Mouse (Mus musculus): ENCODE results near the gene Prr22. TPM values are rescaled to one million over a fixed set of nuclear protein-coding genes. Genes with fewer than 3 reads are reported as not detected.

Gene Prr22
- polyA plus RNA-seq, 1 experiment from 2014 or later, result 1.8 TPM

GRCm38 (mm10) chr17:56819032-56819545 lies 49.0 kb downstream of the Prr22 start:
- Histone ChIP-seq H3K9me3 (ENCODE audit: low read length) (no peaks in the 10 kb centered on the region), H3K4me2 (replicated peaks; ENCODE audit: low read depth, low read length) (no peak overlapping the region), H3K36me3 (ENCODE audit: insufficient read depth, low read length) (no peaks in the 10 kb centered on the region), H3K4me3 (ENCODE audit: low read length) (no peak overlapping the region), H3K4me1 (ENCODE audit: insufficient read depth, low read length) (no peaks in the 10 kb centered on the region; the same call in 1 of the 2 replicates), H3K9ac (replicated peaks; ENCODE audit: low read length) (no peak overlapping the region), H3K27ac (ENCODE audit: low read length) (no peak overlapping the region), H3K27me3 (ENCODE audit: insufficient read depth, low read length) (no peaks in the 10 kb centered on the region)
- 78% methylated on average over 6 of the region's 6 CpGs for WGBS
- no peak for ATAC-seq (ENCODE audit: low FRiP score, low TSS enrichment)

- WGBS, result 73% methylated on average over 8 of the region's 8 CpGs
- H3K9ac ChIP-seq (replicated peaks; ENCODE audit: low read length), result no peak overlapping the region
- H3K27me3 ChIP-seq (ENCODE audit: insufficient read depth, low read length), result no peaks in the 10 kb centered on the region
- H3K4me3 ChIP-seq (ENCODE audit: low read length), result no peak overlapping the region
- ATAC-seq (ENCODE audit: low FRiP score, low TSS enrichment), result no peak
- H3K4me1 ChIP-seq (ENCODE audit: insufficient read depth, low read length), result no peaks in the 10 kb centered on the region
- no peak overlapping the region for H3K27ac ChIP-seq (ENCODE audit: low read length)
- H3K36me3 ChIP-seq (ENCODE audit: insufficient read depth, low read length), result no peaks in the 10 kb centered on the region
- no peak overlapping the region for H3K4me2 ChIP-seq (replicated peaks; ENCODE audit: low read depth, low read length)
- H3K9me3 ChIP-seq (ENCODE audit: low read length), result no peaks in the 10 kb centered on the region
Measured at GRCm38 (mm10) chr17:56819694-56820111, 49.7 kb downstream of the Prr22 start.

Other genes starting within 250 kb of the Prr22 start
- gene Gm20219, start 215.9 kb upstream of the Prr22 start, polyA plus RNA-seq (2015; fragmentation: Nextera tagmentation; extraction: Ambion mirVana), result 1.8 and 2.4 TPM in 2 replicates
- 80.2 and 86.0 TPM in 2 replicates for gene Safb2, start 185.7 kb upstream of the Prr22 start, polyA plus RNA-seq (2015; fragmentation: Nextera tagmentation; extraction: Ambion mirVana)
- gene Safb, start 185.4 kb upstream of the Prr22 start, polyA plus RNA-seq (2015; fragmentation: Nextera tagmentation; extraction: Ambion mirVana), result 123 and 133 TPM in 2 replicates
- gene 2410015M20Rik, start 160.5 kb upstream of the Prr22 start, polyA plus RNA-seq (2015; fragmentation: Nextera tagmentation; extraction: Ambion mirVana), result 242 and 284 TPM in 2 replicates
- gene Rpl36, start 156.8 kb upstream of the Prr22 start, polyA plus RNA-seq (2015; fragmentation: Nextera tagmentation; extraction: Ambion mirVana), result 1,616 and 1,628 TPM in 2 replicates
- 66.1 and 66.4 TPM in 2 replicates for gene Lonp1, start 143.4 kb upstream of the Prr22 start, polyA plus RNA-seq (2015; fragmentation: Nextera tagmentation; extraction: Ambion mirVana)
- gene Catsperd, start 142.1 kb upstream of the Prr22 start, polyA plus RNA-seq (2015; fragmentation: Nextera tagmentation; extraction: Ambion mirVana), result 1.1 and 1.3 TPM in 2 replicates
- gene Ranbp3, start 97.0 kb upstream of the Prr22 start, polyA plus RNA-seq (2015; fragmentation: Nextera tagmentation; extraction: Ambion mirVana), result 106 and 107 TPM in 2 replicates
- 479 and 501 TPM in 2 replicates for gene Ndufa11, start 52.5 kb upstream of the Prr22 start, polyA plus RNA-seq (2015; fragmentation: Nextera tagmentation; extraction: Ambion mirVana)
- gene Vmac, start 52.2 kb upstream of the Prr22 start, polyA plus RNA-seq (2015; fragmentation: Nextera tagmentation; extraction: Ambion mirVana), result 22.4 and 23.2 TPM in 2 replicates
- 5.4 and 5.8 TPM in 2 replicates for gene Nrtn, start 12.7 kb upstream of the Prr22 start, polyA plus RNA-seq (2015; fragmentation: Nextera tagmentation; extraction: Ambion mirVana)
- gene Dus3l, start 5.5 kb upstream of the Prr22 start, polyA plus RNA-seq (2015; fragmentation: Nextera tagmentation; extraction: Ambion mirVana), result 55.4 and 59.7 TPM in 2 replicates
- 3.4 and 4.4 TPM in 2 replicates for gene Rfx2, start 60.8 kb downstream of the Prr22 start, polyA plus RNA-seq (2015; fragmentation: Nextera tagmentation; extraction: Ambion mirVana)
- gene Acsbg2, start 104.2 kb downstream of the Prr22 start, polyA plus RNA-seq (2015; fragmentation: Nextera tagmentation; extraction: Ambion mirVana), result not detected in 2 replicates
- gene 1700061G19Rik, start 105.2 kb downstream of the Prr22 start, polyA plus RNA-seq (2015; fragmentation: Nextera tagmentation; extraction: Ambion mirVana), result 0.24 and 0.58 TPM in 2 replicates
- 43.9 and 53.1 TPM in 2 replicates for gene Mllt1, start 165.2 kb downstream of the Prr22 start, polyA plus RNA-seq (2015; fragmentation: Nextera tagmentation; extraction: Ambion mirVana)
- gene Acer1, start 211.9 kb downstream of the Prr22 start, polyA plus RNA-seq (2015; fragmentation: Nextera tagmentation; extraction: Ambion mirVana), result not detected in 2 replicates
- gene Clpp, start 220.1 kb downstream of the Prr22 start, polyA plus RNA-seq (2015; fragmentation: Nextera tagmentation; extraction: Ambion mirVana), result 175 and 178 TPM in 2 replicates
- gene Alkbh7, start 227.1 kb downstream of the Prr22 start, polyA plus RNA-seq (2015; fragmentation: Nextera tagmentation; extraction: Ambion mirVana), result 57.4 and 58.0 TPM in 2 replicates
- gene Pspn, start 229.8 kb downstream of the Prr22 start, polyA plus RNA-seq (2015; fragmentation: Nextera tagmentation; extraction: Ambion mirVana), result 0.64 TPM in 1 of 2 replicates, not detected in the other
- 71.4 and 74.0 TPM in 2 replicates for gene Gtf2f1, start 241.0 kb downstream of the Prr22 start, polyA plus RNA-seq (2015; fragmentation: Nextera tagmentation; extraction: Ambion mirVana)
- 0.78 and 0.80 TPM in 2 replicates for gene Gm17949, start 241.2 kb downstream of the Prr22 start, polyA plus RNA-seq (2015; fragmentation: Nextera tagmentation; extraction: Ambion mirVana)

Measured in kidney, embryonic 16.5 days (tissue).